Mouse (Mus musculus): ENCODE results near the gene Ankrd11. TPM values are rescaled to one million over a fixed set of nuclear protein-coding genes. Genes with fewer than 3 reads are reported as not detected.

Gene Ankrd11
- polyA plus RNA-seq, 1 experiment from 2014 or later: 47.4 TPM

- no peaks in the 10 kb centered on the region for H3K9me3 ChIP-seq (ENCODE audit: control insufficient read depth, low read length)
- ATAC-seq (replicated peaks; ENCODE audit: low FRiP score, low TSS enrichment, low read depth) (no peak), DNase-seq (ENCODE audit: low spot score) (no peak)
- H3K36me3 ChIP-seq (ENCODE audit: control insufficient read depth, insufficient read depth, low read length): peaks cover 34% of the 10 kb centered on the region
- H3K27ac ChIP-seq (ENCODE audit: low read depth): no peak overlapping the region
- WGBS: 29% methylated on average over 3 of the region's 3 CpGs
- no peaks in the 10 kb centered on the region for H3K27me3 ChIP-seq (replicated peaks; ENCODE audit: control insufficient read depth, insufficient read depth, low read length)
- H3K9ac ChIP-seq (ENCODE audit: low read length): no peak overlapping the region
- H3K4me2 ChIP-seq (ENCODE audit: low read length): no peak overlapping the region
- H3K4me3 ChIP-seq (ENCODE audit: low read depth, low read length): no peak overlapping the region
- no peaks in the 10 kb centered on the region for H3K4me1 ChIP-seq (replicated peaks; ENCODE audit: control insufficient read depth, insufficient read depth, low read length)
Observed at GRCm38 (mm10) chr8:122880302-122880701, 161.8 kb downstream of the Ankrd11 start.

GRCm38 (mm10) chr8:122878231-122878630 lies 163.8 kb downstream of the Ankrd11 start:
- H3K4me1 ChIP-seq (replicated peaks; ENCODE audit: control insufficient read depth, insufficient read depth, low read length): no peaks in the 10 kb centered on the region
- 86% methylated on average over 3 of the region's 3 CpGs for WGBS
- DNase-seq (ENCODE audit: low spot score): no peak
- H3K27me3 ChIP-seq (replicated peaks; ENCODE audit: control insufficient read depth, insufficient read depth, low read length): no peaks in the 10 kb centered on the region
- no peak overlapping the region for H3K9ac ChIP-seq (ENCODE audit: low read length)
- no peak overlapping the region for H3K27ac ChIP-seq (ENCODE audit: low read depth)
- H3K4me3 ChIP-seq (ENCODE audit: low read depth, low read length): no peak overlapping the region
- no peak overlapping the region for H3K4me2 ChIP-seq (ENCODE audit: low read length)
- H3K36me3 ChIP-seq (ENCODE audit: control insufficient read depth, insufficient read depth, low read length): peaks cover 14% of the 10 kb centered on the region
- ATAC-seq (replicated peaks; ENCODE audit: low FRiP score, low TSS enrichment, low read depth): no peak
- no peaks in the 10 kb centered on the region for H3K9me3 ChIP-seq (ENCODE audit: control insufficient read depth, low read length)

DNA sequence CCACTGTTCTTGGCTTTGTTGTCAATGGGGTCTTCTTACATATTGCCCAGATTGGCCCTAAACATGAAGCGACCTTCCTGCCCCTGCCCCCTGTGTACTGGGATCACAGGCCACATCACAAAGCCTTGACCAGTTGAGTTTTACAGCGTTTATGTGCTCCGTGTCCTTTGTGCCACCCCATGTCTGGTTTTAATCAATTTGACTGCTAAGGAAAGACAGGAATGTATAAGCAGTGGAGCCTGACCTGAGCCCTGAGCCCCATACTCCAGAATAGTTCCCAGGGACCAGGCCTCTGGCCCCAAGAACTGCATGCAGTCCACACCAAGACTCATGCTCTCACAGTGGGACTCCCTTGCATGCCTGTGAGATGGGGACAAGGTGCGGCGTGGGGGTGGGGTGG lies 166.9 kb downstream of the Ankrd11 start:
- no peak for DNase-seq (ENCODE audit: low spot score)
- no peak for ATAC-seq (replicated peaks; ENCODE audit: low FRiP score, low TSS enrichment, low read depth)
- H3K27me3 ChIP-seq (replicated peaks; ENCODE audit: control insufficient read depth, insufficient read depth, low read length): no peaks in the 10 kb centered on the region
- no peak overlapping the region for H3K9ac ChIP-seq (ENCODE audit: low read length)
- no peaks in the 10 kb centered on the region for H3K4me1 ChIP-seq (replicated peaks; ENCODE audit: control insufficient read depth, insufficient read depth, low read length)
- no peak overlapping the region for H3K4me3 ChIP-seq (ENCODE audit: low read depth, low read length)
- H3K36me3 ChIP-seq (ENCODE audit: control insufficient read depth, insufficient read depth, low read length): no peaks in the 10 kb centered on the region
- no peak overlapping the region for H3K27ac ChIP-seq (ENCODE audit: low read depth)
- H3K9me3 ChIP-seq (ENCODE audit: control insufficient read depth, low read length): no peaks in the 10 kb centered on the region
- 38% methylated on average over 5 of the region's 5 CpGs for WGBS
- no peak overlapping the region for H3K4me2 ChIP-seq (ENCODE audit: low read length)

GRCm38 (mm10) chr8:122873171-122873570 lies 168.9 kb downstream of the Ankrd11 start:
- H3K4me1 ChIP-seq (replicated peaks; ENCODE audit: control insufficient read depth, insufficient read depth, low read length): no peaks in the 10 kb centered on the region
- WGBS: 38% methylated on average over 6 of the region's 6 CpGs
- H3K27ac ChIP-seq (ENCODE audit: low read depth): no peak overlapping the region
- H3K36me3 ChIP-seq (ENCODE audit: control insufficient read depth, insufficient read depth, low read length): no peaks in the 10 kb centered on the region
- no peak for DNase-seq (ENCODE audit: low spot score)
- no peaks in the 10 kb centered on the region for H3K27me3 ChIP-seq (replicated peaks; ENCODE audit: control insufficient read depth, insufficient read depth, low read length)
- H3K4me3 ChIP-seq (ENCODE audit: low read depth, low read length): no peak overlapping the region
- ATAC-seq (replicated peaks; ENCODE audit: low FRiP score, low TSS enrichment, low read depth): no peak
- no peak overlapping the region for H3K9ac ChIP-seq (ENCODE audit: low read length)
- no peaks in the 10 kb centered on the region for H3K9me3 ChIP-seq (ENCODE audit: control insufficient read depth, low read length)
- H3K4me2 ChIP-seq (ENCODE audit: low read length): no peak overlapping the region

- DNase-seq (ENCODE audit: low spot score) (no peak), ATAC-seq (replicated peaks; ENCODE audit: low FRiP score, low TSS enrichment, low read depth) (no peak)
- 72% methylated on average over 9 of the region's 9 CpGs for WGBS
- no peak overlapping the region for H3K9ac ChIP-seq (ENCODE audit: low read length)
- no peaks in the 10 kb centered on the region for H3K4me1 ChIP-seq (replicated peaks; ENCODE audit: control insufficient read depth, insufficient read depth, low read length)
- no peaks in the 10 kb centered on the region for H3K27me3 ChIP-seq (replicated peaks; ENCODE audit: control insufficient read depth, insufficient read depth, low read length)
- no peak overlapping the region for H3K27ac ChIP-seq (ENCODE audit: low read depth)
- H3K9me3 ChIP-seq (ENCODE audit: control insufficient read depth, low read length): no peaks in the 10 kb centered on the region
- no peaks in the 10 kb centered on the region for H3K36me3 ChIP-seq (ENCODE audit: control insufficient read depth, insufficient read depth, low read length)
- H3K4me3 ChIP-seq (ENCODE audit: low read depth, low read length): no peak overlapping the region
- H3K4me2 ChIP-seq (ENCODE audit: low read length): no peak overlapping the region
Observed at GRCm38 (mm10) chr8:122871663-122872062, 170.4 kb downstream of the Ankrd11 start.

DNA sequence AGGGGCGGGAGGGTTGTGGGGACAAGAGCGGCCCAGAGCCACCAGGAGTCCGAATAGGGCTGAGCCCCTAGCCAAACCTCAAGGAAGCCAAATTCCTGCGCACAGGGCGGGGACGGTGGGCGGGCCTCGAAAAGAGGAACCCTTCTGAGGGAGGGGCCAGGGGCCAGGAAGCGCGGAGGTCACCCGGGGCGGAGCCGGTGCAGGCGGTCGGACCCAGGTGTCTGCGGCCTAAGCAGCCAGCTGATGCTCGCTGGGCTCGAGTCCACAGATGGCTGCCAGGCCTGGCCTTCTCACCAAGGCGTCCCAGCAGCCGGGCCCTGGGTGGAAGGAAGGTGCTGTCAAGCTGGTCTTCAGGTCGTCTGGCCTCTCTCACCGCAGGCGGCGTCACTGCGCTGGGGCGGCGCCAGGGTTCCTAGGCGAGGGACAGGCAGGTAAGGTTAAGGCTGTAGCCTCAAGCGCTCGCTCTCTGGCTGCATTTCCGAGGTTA lies 171.7 kb downstream of the Ankrd11 start:
- peak; percentile 62 for DNase-seq (ENCODE audit: low spot score)

DNA sequence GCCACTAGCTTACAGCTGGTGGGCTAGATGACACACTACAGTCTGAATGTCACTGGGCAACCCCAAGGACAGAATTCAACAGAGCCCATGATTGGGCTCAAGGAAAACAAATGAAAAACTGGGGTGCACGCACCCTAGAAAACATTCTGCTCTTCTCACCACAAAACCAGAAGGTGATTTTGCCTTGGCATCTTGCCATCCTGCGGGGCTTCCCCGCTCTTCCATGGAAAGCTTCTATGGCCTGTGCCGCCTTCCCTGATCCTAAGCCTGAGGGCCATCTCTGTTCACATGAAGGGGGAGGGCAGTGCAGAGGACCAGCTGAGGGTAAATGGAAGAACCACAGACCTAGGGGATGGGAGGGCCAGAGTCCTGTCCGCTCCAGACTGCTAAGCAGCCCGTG lies 174.1 kb downstream of the Ankrd11 start:
- ATAC-seq (replicated peaks; ENCODE audit: low FRiP score, low TSS enrichment, low read depth): no peak
- 90% methylated on average over 6 of the region's 6 CpGs for WGBS

More for the DNA sequence above, 171.7 kb downstream of the Ankrd11 start:
- Histone ChIP-seq H3K4me3 (ENCODE audit: low read depth, low read length) (peak overlapping the region; percentile 1; the same call in 1 of the 2 replicates), H3K4me2 (ENCODE audit: low read length) (peak overlapping the region; percentile 37), H3K27ac (ENCODE audit: low read depth) (no peak overlapping the region), H3K36me3 (ENCODE audit: control insufficient read depth, insufficient read depth, low read length) (no peaks in the 10 kb centered on the region), H3K9me3 (ENCODE audit: control insufficient read depth, low read length) (peaks cover 2% of the 10 kb centered on the region), H3K4me1 (replicated peaks; ENCODE audit: control insufficient read depth, insufficient read depth, low read length) (no peaks in the 10 kb centered on the region), H3K9ac (ENCODE audit: low read length) (no peak overlapping the region), H3K27me3 (replicated peaks; ENCODE audit: control insufficient read depth, insufficient read depth, low read length) (no peaks in the 10 kb centered on the region)
- WGBS: 25% methylated on average over 31 of the region's 31 CpGs
- ATAC-seq (replicated peaks; ENCODE audit: low FRiP score, low TSS enrichment, low read depth): peak; percentile 30; the same call in 1 of the 2 replicates

GRCm38 (mm10) chr8:122866231-122866630 lies 175.8 kb downstream of the Ankrd11 start:
- no peak overlapping the region for H3K4me3 ChIP-seq (ENCODE audit: low read depth, low read length)
- H3K9me3 ChIP-seq (ENCODE audit: control insufficient read depth, low read length): peaks cover 15% of the 10 kb centered on the region
- H3K9ac ChIP-seq (ENCODE audit: low read length): no peak overlapping the region
- ATAC-seq (replicated peaks; ENCODE audit: low FRiP score, low TSS enrichment, low read depth) (no peak), DNase-seq (ENCODE audit: low spot score) (no peak)
- no peaks in the 10 kb centered on the region for H3K4me1 ChIP-seq (replicated peaks; ENCODE audit: control insufficient read depth, insufficient read depth, low read length)
- H3K4me2 ChIP-seq (ENCODE audit: low read length): no peak overlapping the region
- no peaks in the 10 kb centered on the region for H3K36me3 ChIP-seq (ENCODE audit: control insufficient read depth, insufficient read depth, low read length)
- H3K27ac ChIP-seq (ENCODE audit: low read depth): no peak overlapping the region
- no peaks in the 10 kb centered on the region for H3K27me3 ChIP-seq (replicated peaks; ENCODE audit: control insufficient read depth, insufficient read depth, low read length)
- WGBS: 82% methylated on average over 8 of the region's 8 CpGs

More for the DNA sequence above, 174.1 kb downstream of the Ankrd11 start:
- H3K27me3 ChIP-seq (replicated peaks; ENCODE audit: control insufficient read depth, insufficient read depth, low read length): no peaks in the 10 kb centered on the region
- no peak overlapping the region for H3K9ac ChIP-seq (ENCODE audit: low read length)
- H3K4me2 ChIP-seq (ENCODE audit: low read length): no peak overlapping the region
- no peaks in the 10 kb centered on the region for H3K36me3 ChIP-seq (ENCODE audit: control insufficient read depth, insufficient read depth, low read length)
- H3K27ac ChIP-seq (ENCODE audit: low read depth): no peak overlapping the region
- no peak overlapping the region for H3K4me3 ChIP-seq (ENCODE audit: low read depth, low read length)
- DNase-seq (ENCODE audit: low spot score): no peak
- peaks cover 15% of the 10 kb centered on the region for H3K9me3 ChIP-seq (ENCODE audit: control insufficient read depth, low read length)
- no peaks in the 10 kb centered on the region for H3K4me1 ChIP-seq (replicated peaks; ENCODE audit: control insufficient read depth, insufficient read depth, low read length)

DNA sequence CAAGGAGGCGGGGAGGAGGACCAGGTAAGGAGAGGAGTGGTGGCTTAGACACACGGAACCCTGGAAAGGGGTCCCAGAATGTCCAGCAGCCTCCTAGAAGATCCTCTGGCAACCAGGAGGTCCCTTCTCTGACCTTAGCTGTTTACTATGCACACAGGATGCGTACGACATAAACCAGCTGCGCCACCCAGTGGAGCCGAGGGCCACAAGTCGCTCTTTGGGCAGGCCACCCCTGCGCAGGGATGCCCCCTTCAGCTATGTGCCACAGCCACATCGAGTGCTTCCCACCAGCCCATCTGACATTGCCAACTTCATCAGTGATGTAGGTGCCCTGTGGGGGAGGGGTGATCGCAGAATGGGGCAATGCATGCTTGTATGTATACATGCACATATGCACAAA lies 176.6 kb downstream of the Ankrd11 start:
- ATAC-seq (replicated peaks; ENCODE audit: low FRiP score, low TSS enrichment, low read depth): no peak
- no peak overlapping the region for H3K9ac ChIP-seq (ENCODE audit: low read length)
- H3K4me2 ChIP-seq (ENCODE audit: low read length): peak overlapping the region; percentile 31
- H3K27me3 ChIP-seq (replicated peaks; ENCODE audit: control insufficient read depth, insufficient read depth, low read length): no peaks in the 10 kb centered on the region
- H3K27ac ChIP-seq (ENCODE audit: low read depth): no peak overlapping the region
- 69% methylated on average over 10 of the region's 10 CpGs for WGBS
- H3K9me3 ChIP-seq (ENCODE audit: control insufficient read depth, low read length): peaks cover 15% of the 10 kb centered on the region
- no peak for DNase-seq (ENCODE audit: low spot score)
- no peaks in the 10 kb centered on the region for H3K36me3 ChIP-seq (ENCODE audit: control insufficient read depth, insufficient read depth, low read length)
- no peaks in the 10 kb centered on the region for H3K4me1 ChIP-seq (replicated peaks; ENCODE audit: control insufficient read depth, insufficient read depth, low read length)
- H3K4me3 ChIP-seq (ENCODE audit: low read depth, low read length): peak overlapping the region; percentile 15; the same call in 1 of the 2 replicates
